Mouse (Mus musculus) retina, adult 2 months (tissue): Measurements from ENCODE around the gene Saysd1.

Experiments used
- DNase-seq: peaks from one replicate; pipeline ENCODE4 v3.0.0-alpha.2; 2012; ENCODE audit warnings: low read depth, low spot score

The Saysd1 gene

DNA sequence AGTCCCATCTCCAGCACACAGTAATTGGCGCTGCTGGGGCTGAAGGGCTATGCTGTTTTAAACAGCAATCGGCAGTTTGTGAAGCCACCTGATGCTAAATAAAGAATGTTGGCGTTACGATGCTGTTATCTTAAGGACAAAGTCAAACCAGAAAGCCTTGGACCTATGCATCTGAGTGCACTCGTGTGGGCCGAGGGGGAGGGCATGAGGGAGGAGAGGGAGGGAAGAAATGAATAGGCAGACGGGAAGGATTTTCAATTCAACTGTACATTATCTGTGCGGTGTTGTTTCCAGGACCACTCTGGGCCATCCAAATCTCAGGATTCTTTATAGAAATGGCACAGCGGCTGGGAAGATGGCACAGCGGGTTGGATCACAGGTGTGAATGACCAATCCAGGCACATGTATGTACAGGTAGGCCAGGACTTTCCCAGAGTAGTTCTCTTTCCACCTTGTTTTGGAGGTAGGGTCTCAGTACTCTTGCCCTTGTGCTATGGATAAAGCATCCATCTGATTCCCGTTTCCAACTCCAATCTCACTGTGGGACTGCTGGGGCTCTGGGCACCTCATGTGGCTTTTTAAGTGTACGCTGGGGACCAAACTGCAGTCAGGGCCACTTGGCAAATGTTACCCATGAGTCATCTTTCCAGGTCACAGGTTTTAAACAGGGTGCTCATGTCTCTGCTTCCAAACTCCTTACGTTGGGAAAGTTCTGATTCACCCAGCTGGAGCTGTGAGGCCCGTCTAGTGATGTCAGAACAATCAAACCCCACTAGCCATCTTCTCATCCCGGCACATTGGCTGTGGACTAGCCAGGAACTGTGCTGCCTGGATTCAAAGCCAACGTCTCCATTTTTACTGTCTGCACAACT is at the start of gene Saysd1:
Gene Saysd1, minus strand, starts transcription at position 51 of the 872 bp plus-strand sequence.
- DNase-seq: no peak

DNA sequence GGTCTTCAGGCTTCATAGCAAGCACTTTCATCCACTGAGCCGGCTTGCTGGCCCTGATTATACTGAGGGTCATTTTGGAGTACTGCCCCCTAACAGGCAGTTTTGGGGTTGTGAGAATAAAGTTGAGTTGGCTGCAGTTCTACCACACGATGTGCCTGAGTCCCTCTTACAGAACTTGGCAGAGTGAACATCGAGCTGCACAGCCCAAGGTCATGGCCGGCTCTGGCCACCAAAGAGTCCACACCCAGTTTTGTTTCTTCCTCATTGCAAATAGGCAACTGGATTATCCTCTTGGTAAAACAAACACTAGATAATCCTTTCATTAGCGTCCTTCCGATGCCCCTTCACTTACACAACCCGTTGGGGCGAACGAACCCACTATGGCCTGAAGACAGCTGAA is 47.1 kb upstream of the Saysd1 start:
- DNase-seq: no peak

DNA sequence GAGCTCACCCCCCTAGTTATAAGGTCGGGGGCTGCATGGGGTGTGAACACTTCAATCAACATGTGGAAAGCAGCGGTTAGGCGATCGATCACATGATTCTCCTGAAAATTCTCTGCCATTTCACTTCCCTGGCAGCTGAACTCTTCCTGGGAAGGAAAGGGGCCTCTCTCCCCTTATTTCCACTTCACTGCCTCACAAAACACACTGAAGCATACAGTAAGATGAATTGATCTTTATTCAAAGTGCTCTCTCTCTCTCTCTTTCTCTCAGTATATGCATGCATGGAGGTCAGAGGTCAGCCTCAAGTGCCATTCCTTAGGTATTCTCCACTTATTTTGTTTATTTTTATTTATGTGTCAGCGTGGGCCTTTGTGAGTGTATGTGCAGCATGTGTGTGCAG is 45.4 kb upstream of the Saysd1 start:
- DNase-seq: no peak

DNA sequence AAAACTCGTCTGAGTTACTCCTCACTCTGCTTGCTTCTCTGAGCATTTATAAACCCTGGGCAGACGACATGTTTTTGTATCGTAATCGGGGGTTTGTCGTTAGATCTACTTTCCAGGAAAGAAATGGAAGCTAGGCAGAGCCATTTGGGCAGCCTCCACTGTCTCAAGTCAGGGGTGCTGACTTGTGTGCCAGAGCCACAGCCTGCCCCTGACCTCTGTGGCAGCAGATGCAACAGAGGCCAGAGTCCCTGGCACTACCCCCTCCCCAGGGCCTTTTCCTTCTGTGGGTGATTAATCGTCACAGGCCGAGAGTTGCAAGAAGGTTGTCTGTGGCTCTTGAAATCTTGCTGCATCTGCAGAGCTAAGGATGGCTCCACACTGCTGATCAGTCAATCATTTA is 44.3 kb upstream of the Saysd1 start:
- no peak for DNase-seq

DNA sequence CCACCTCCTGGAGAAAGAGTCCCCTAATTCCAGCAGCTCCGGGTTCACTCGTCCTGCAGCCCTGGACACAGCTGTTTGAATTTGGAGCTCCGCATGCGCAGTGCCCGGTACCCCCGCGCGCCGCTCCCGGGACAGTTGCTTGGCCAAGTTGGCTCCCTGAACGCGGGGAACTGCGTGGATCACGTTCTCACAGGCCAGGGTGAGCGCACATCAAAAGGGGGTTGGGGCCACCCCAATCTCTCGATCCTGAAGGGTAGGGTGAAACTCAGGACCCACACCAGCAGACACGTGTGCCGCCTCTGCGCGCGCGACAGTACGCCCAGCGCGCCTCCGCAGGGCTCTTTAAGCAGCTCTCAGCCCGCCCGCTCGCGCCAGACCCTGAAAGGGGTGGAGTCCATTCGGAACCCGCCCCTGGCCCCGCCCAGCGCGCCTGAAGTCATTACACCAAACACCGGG is 43.2 kb upstream of the Saysd1 start, which contains the start of gene Kcnk5:
Gene Kcnk5, minus strand, starts transcription at position 344 of the 456 bp plus-strand sequence.
- no peak for DNase-seq

DNA sequence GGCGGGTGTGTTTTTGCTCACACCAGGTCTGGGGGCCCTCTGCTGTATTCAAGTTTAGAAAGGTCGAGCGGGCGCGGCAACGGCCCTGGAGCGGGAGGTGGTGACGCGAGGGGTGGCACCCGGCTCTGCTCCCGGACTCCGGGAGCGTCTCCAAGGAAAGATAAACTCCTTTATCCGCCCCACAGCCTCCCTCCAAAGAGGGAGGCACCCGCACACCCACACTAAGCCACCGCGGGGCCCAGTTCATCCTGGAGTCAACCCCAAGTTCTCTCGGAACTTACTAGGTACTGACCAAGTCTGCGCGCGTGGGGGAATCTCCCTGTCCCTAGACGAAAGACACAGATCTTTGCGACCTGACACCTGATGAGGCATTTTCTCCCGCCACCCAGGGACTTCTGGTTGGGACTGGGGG is 42.4 kb upstream of the Saysd1 start:
- no peak for DNase-seq

DNA sequence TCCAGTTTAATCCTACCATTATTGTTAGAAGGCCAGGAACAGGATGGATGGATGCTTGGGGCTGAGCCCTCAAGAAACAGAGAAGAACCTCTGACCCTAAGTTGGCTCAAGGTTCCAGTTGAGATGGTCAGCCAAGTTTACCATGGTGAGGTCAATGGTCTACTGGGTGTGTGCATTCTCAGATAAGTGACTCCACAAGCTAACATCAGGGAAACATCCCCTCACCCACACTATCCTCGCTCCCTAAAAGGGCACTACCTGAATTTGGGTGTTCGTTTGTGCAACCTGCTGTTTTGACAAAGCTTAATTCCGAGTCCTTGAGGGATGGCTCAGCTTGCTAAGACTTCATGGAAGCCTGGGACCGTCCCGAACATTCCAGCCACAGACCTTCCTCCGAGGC is 42.0 kb upstream of the Saysd1 start:
- DNase-seq: no peak

DNA sequence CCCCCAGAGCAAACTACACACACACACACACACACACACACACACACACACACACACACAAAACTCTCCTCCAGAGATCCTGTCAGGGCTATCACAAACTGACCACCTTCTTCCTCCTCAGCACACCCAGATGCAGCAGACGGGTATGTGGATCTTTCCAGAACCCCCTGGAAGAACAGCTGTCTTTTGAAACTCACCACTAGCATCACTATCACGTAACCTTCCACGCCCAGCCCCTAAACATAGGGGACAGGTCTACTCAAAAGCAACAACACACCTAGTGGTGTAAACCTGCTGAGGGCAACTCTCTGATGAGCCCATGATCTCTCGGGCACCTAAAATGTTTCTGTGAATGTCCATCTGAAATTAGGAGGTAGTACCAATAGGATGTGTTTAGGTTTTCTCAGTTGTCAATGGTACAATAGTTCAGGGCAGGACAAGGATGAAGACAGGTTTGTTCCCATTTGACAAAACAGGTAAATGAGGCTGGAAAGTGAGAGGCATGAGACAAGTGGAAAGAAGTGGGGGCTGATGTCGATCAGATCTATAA is 41.5 kb upstream of the Saysd1 start:
- DNase-seq: no peak

DNA sequence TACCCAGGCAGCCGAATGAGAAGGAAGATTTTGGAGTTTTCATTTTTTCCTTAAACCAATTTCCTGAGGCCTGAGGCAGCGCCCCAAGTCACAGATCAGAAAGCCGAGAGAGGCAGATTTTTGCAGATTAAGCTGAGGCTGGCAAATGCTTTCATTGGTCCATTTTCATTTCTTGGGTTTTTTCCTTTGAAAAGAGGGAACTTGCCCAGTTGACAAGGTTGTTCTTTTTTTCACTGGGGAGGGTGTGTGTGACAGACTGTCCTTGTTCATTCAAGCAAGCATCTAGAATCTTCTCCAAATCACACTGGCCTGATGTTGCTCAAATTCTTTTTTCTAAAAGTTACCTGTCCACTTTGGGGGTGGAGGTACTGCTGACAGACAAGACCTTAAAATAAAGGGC is 40.7 kb upstream of the Saysd1 start:
- DNase-seq: no peak

DNA sequence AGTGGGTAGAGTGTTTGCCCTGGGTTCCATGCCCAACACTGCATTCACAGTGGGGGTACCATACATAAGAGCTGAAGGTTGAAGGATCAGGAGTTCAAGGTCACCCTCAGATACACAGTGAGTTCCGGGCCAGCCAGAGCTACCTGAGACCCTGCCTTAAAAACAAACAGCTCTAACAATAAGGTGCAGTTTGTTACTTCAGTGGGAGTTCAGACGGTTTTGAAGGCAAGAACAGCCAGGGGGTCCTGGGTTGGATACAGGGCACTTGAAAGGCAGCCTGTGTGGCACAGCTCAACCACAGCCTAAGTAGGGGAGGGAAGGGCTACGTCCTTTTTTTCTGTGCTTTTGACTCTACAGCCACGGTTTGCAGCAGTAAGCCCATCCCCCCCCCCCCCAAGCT is 40.3 kb upstream of the Saysd1 start:
- no peak for DNase-seq

DNA sequence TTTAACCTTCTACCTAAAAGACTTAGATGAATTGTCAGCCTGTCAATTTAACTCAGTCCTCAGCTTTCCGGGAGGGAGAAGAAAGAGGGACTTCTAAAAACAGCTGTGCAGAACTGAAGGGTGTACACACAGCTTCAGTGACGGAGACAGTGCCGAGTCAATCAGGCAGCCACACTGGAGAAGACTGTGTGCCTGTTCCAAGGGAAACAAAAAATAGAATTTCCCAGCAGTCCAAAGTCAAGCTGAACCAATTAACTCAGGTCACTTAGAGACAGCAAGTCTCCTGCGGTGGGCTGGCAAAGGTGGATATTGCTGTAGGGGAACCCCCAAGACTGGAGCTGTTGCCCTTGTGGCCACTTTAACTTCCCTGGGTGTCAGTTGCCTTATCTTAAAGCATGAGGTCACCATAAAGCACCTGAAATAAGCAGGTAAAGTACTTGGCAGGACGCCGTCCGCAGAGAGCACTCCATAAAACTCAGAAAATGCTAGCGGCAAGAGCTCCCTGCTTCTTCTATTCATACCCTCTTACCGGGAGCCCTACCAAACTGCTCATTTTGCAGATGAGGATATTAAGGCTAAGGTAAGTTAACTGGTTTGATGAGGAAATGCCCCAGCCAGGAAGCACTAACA is 39.3 kb upstream of the Saysd1 start:
- no peak for DNase-seq

DNA sequence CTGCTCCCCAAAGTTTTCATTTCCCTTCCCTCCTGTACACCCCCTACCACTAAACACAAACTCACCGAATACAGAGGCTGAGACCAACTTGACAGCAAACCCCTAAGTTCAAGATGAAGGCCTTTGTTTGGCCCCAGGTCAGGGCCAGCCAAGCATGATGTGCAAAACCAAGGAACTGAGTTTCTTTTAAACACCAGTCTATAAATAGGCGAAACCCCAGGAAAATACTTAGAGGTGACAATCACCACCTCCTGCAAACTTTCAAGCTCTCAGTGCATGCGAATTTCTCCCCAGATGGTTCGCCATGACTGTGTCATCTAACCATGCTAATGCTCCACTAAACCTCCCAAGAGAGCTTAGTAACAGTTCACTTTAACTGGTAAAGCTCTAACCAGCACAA is 37.4 kb upstream of the Saysd1 start:
- DNase-seq: no peak

DNA sequence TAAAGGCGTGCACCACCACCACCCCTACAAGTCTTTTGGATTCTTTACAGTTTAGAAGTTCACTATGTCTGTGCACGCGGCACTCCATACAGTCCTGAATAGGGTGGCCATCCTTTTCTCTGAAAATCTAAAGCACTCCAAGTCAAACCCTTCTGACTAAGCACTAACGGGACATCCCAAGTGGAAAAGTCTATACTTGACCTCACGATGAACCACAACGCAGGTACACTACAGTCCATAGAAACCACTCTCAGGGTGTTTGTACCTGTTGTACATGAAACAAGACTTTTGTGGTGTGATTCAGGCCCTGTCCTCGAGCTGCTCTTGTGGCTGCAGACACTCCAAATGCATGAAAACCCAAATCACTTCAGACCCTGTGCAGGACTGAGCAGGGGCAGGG is 36.8 kb upstream of the Saysd1 start:
- DNase-seq: no peak

DNA sequence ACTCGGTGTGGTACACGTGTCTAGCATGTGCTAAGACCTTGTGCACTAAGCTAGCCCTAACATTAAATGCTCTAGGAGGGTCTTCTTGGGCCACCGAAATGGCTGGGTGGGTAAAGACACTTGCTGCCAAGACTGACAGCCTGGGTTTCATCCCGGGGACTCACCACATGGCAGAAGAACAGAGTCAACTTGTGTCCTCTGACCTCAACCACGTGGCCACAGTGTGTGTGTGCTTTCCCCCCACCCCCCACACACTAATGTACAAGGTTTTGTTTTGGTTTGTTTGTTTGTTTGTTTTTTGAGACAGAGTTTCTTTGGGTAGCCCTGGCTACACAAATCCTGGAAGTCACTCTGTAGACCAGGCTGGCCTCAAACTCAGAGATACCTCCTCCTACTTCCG is 36.4 kb upstream of the Saysd1 start:
- no peak for DNase-seq

DNA sequence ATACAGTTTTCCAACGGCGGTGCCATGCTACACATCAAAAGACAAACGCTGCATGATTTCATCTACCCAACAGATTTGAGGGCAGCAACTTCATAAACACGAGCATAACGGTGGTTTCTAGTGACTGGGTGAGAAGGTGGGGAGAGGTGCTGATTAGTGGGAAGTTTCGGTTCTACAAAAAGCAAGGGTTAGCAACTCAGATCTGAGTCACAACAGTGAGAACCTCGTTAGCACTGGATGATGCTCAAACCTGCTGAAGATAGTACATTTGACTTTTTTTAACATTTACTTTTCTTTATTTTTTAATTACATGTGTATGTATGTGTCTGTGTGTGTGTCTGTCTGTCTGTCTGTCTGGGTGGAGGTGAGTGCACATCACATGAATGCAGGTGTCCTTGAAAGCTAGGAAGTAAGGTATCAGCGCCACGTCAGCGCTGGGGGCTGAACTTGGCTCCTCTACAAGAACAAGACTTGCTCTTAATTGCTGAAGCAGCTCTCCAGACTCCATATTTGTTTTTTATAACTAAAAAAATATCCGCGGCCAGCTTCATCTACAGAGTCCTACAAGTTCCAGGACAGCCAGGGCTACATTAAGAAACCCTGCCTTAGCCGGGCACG is 35.6 kb upstream of the Saysd1 start:
- no peak for DNase-seq

DNA sequence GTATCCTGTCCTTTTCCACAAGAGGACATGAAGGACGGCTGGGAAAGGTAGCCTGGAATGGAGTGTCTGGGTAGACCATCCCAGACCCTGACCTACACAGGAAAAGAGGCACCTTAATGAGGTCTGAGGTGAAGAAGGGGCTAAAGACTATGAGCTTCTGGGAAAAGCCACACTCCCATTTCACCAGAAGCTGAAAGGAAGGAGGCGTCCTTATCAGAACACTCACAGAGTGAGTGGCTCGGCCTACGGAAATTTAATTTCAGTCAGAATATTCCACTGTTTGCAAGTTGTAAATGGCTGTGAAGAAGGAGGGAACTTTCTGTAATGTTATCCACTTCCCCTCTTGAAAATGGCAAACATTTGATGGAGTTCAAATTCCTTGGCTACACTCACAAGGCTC is 34.6 kb upstream of the Saysd1 start:
- no peak for DNase-seq

DNA sequence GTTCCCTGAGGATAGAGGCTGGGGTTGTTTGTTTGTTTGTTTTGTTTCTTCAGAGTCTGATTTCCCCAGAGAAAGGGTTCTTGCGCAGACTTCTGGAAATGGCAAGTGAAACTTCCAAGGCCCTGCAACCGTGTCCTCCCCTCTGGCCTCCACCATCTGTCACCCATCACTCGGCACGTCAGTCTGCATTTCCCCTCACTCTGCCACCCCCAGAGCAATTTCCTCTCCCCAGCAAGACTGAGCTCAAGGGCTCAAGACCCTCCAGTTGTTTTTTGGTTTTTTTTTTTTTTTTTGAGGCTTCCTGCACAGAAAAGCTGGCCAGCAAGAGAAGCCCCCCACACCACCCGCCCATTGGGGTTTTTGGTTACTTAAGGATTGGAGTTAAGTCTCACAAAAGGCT is 34.2 kb upstream of the Saysd1 start:
- no peak for DNase-seq

DNA sequence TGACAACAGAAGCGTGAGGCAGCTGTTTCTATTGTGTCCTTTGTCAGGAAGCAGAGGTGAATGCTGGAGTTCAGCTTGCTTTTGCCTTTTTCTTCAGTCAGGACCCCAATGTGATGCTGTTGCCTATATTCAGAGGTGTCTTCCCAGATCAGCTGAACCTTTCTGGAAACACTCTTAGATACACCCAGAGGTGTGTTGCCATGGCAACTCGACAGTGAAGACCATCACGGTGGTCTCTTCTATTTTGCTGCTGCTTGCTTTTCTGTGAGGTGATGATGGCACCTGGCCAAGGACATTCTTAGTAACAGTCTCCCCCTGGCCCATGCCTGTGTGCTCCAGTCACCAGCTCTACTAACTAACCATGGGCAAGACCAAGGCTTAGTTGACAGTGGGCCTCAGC is 33.5 kb upstream of the Saysd1 start:
- DNase-seq: no peak

DNA sequence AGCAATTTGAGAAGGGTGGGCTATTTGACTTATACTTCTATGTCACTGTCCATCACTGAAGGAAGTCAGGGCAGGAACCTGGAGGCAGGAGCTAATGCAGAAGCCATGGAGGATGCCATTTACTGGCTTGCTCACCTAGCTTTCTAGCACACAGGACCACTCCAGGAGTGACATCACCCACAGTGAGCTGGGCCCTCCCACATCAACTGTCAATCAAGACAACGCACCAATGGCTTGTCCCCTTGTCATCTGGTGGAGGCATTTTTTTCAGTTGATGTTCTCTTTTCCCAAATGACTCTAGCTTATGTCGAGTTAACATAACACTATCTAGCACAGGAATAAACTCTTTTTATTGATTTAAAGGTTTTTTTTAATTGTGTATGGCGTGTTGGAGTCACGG is 30.9 kb upstream of the Saysd1 start:
- no peak for DNase-seq

DNA sequence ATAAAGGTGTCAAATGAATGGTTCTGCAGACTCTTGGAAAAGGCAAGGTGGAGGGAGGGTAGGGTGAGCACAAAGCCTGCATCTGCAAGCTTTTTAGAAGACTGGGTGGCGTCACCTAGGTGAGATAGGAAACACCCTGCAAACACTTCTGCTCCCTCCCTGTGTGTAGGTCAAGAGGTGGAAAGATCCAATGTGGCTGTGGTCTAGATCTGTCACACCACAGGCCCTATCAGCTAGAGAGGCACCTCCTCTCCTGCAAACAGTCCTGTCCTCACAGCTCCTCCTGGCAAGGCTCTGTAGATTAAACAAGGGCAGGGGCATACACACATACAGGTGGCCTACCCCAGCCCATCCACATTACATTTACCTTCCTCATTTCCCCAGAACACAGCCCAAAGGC is 30.1 kb upstream of the Saysd1 start:
- no peak for DNase-seq

DNA sequence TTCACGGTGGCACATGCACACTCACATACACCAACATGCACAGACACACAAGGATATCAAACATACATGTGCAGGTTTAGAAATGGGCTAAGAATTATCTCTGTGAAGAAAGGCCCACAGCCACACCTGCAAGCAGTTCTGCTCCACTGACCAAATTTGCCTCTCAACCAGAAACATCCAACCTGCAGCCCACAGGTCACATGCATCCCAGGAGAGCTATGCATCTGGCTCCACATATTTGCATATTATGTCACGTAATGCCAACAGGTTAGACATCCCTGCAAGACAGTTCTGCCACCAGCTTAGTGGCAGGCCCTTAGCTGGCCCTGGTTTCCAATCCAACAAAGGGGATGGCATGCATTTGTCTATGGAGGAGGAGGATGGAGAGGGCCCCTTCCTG is 29.7 kb upstream of the Saysd1 start:
- no peak for DNase-seq

DNA sequence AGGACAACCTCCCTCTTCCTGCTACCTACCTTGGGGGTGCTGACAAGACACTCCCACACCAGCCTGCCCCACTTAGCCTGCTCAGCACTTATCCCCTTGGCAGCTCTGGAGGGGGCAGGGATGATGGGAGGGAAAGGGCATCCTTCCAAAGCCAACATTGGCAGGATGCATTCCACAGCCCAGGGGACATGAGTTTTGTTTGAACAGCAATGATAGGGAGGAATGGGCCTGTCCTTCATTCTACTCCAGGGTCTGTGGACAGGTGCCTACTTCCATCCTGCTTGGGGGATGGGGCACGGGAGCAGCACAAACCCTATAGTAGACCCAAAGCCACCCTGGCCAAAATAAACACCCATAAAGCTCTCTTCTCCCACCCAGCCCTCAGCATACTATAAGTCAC is 27.1 kb upstream of the Saysd1 start:
- DNase-seq: no peak
